Mouse (Mus musculus) MEL (cell line): ENCODE measurements around the gene Gpatch1.

Experiments used
- CHD2 ChIP-seq: IDR thresholded peaks from 2 replicates; pipeline ENCODE4 v1.6.1; 2011; ENCODE audit warnings: low read length, improper control_type of control experiment
- CTCF ChIP-seq, 3 experiments: IDR thresholded peaks in 2 of 3; conservative IDR thresholded peaks in 1 of 3; 2 replicates each; pipeline ENCODE4 v1.5.1; 2011 to 2012; ENCODE audit warnings: low read length in 3 of 3, low read depth in 2 of 3, mild to moderate bottlenecking in 2 of 3, improper control_type of control experiment in 1 of 3, inconsistent platforms in 1 of 3, mixed read lengths in 1 of 3, moderate library complexity in 1 of 3; ENCODE audit not compliant: control insufficient read depth in 1 of 3, insufficient read depth in 1 of 3, poor library complexity in 1 of 3, severe bottlenecking in 1 of 3
- HCFC1 ChIP-seq: IDR thresholded peaks from 2 replicates; pipeline ENCODE4 v1.6.1; 2012; ENCODE audit warnings: low read depth, mild to moderate bottlenecking, inconsistent platforms, low read length, improper control_type of control experiment, moderate library complexity
- JUND ChIP-seq: IDR thresholded peaks from 2 replicates; pipeline ENCODE4 v1.6.1; 2011; ENCODE audit warnings: low read depth, mild to moderate bottlenecking, improper control_type of control experiment, low read length
- MAFK ChIP-seq: IDR thresholded peaks from 2 replicates; pipeline ENCODE4 v1.6.1; 2011; ENCODE audit warnings: low read depth, mild to moderate bottlenecking, low read length, improper control_type of control experiment, borderline replicate concordance
- RAD21 ChIP-seq: IDR thresholded peaks from 2 replicates; pipeline ENCODE4 v1.6.1; 2011; ENCODE audit warnings: mild to moderate bottlenecking, low read depth, low read length, improper control_type of control experiment

DNA sequence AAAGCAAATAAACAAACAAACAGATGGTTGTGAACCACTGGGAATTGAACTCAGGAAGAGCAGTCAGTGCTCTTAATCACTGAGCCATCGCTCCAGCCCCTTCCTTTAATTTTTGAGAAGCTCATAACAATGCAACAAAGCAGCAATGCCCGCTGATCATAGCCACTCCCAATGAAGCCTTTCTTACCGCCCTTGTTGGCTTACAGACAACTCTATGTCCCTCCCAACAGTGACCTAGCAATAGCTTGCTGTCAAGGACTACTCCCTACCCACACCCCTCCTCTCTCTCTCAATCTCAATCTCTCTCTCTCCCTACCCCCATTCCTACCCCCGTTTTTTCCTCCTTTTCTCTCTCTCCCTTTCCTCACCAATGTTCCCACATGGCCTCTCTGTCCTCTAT lies 1.5 kb upstream of the Gpatch1 start:
- TF ChIP-seq CHD2, result no peak
- no peak for TF ChIP-seq JUND
- no peak for TF ChIP-seq RAD21
- no peak for TF ChIP-seq CTCF (IDR thresholded peaks at IDR 0.05 in 2 of 3, conservative IDR thresholded peaks at IDR 0.05 in 1 of 3; ENCODE audit: control insufficient read depth in 1 of 3, insufficient read depth in 1 of 3, low read depth in 2 of 3, low read length in 3 of 3, poor library complexity in 1 of 3, severe bottlenecking in 1 of 3)
- no peak for TF ChIP-seq MAFK
- no peak for TF ChIP-seq HCFC1
